Comparison of ENCODE assay signal across 8 mouse cellular contexts in genomic region chr2:152376345-152376741, GRCm38 (mm10). TPM values are rescaled to one million over a fixed set of nuclear protein-coding genes. Genes with fewer than 3 reads are reported as not detected.
DNase-seq lines count a peak whose midpoint lies in the region; ATAC-seq and TF ChIP-seq lines count a peak whose summit lies in the region.

TSS of gene Nrsn2 (minus strand) at chr2:152376638.

- no peak for DNase-seq in lung, embryonic 14.5 days
- DNase-seq in lung, adult 2 months, result no peak
- DNase-seq in left cerebral cortex, postnatal 25 days (ENCODE audit: low spot score in 2 of 2), result peak; percentile 41 to 51
- peak; percentile 38 for DNase-seq in right cerebral cortex, postnatal 14 days
- no peak for DNase-seq in lung, postnatal 14 days
- DNase-seq in cerebellum, postnatal 25 days, result no peak
- no peak for DNase-seq in gastrocnemius, adult 8-10 months (ENCODE audit: low spot score in 2 of 2)

- peaks cover 22% of the 10 kb centered on the region for H3K27me3 ChIP-seq in lung, embryonic 14.5 days (ENCODE audit: insufficient read depth, low read length)
- H3K27me3 ChIP-seq in forebrain, embryonic 16.5 days (replicated peaks; ENCODE audit: control insufficient read depth, insufficient read depth, low read length), result no peaks in the 10 kb centered on the region

- 4% methylated on average over 16 of the region's 16 CpGs for WGBS in lung, embryonic 14.5 days
- 11% methylated on average over 16 of the region's 16 CpGs for WGBS in lung, adult 2 months
- 2% methylated on average over 15 of the region's 16 CpGs for WGBS in forebrain, embryonic 16.5 days

- no peak for TF ChIP-seq POLR2A in lung, adult 2 months (IDR thresholded peaks at IDR 0.05; ENCODE audit: borderline replicate concordance, extremely low read depth, low read depth, low read length)

- no peak within 1 kb of the TSS for H3K27ac ChIP-seq in lung, embryonic 14.5 days (ENCODE audit: low read depth)
- H3K27ac ChIP-seq in forebrain, embryonic 16.5 days (ENCODE audit: low read length), result peak within 1 kb of the TSS; percentile 72

- no peak within 1 kb of the TSS for H3K4me3 ChIP-seq in lung, embryonic 14.5 days (ENCODE audit: low read depth, low read length)
- H3K4me3 ChIP-seq in lung, adult 2 months (replicated peaks; ENCODE audit: extremely low read depth, low read depth, low read length), result no peak within 1 kb of the TSS
- peak within 1 kb of the TSS; percentile 38 for H3K4me3 ChIP-seq in forebrain, embryonic 16.5 days (replicated peaks; ENCODE audit: low read length)

- H3K36me3 ChIP-seq in lung, embryonic 14.5 days (ENCODE audit: insufficient read depth), result no peaks in the 10 kb centered on the region
- no peaks in the 10 kb centered on the region for H3K36me3 ChIP-seq in forebrain, embryonic 16.5 days (ENCODE audit: control insufficient read depth, insufficient read depth)

- intact Hi-C loops in left cerebral cortex, postnatal 25 days (cut with DNase I), result no loop called here

- TF ChIP-seq CTCF in lung, embryonic 14.5 days (IDR thresholded peaks at IDR 0.05; ENCODE audit: low read depth), result no peak
- no peak for TF ChIP-seq CTCF in lung, adult 2 months (IDR thresholded peaks at IDR 0.05; ENCODE audit: insufficient read depth, low read length)

- peak within 1 kb of the TSS; percentile 35; the same call in 1 of the 2 replicates for H3K4me2 ChIP-seq in lung, embryonic 14.5 days
- peak within 1 kb of the TSS; percentile 52 for H3K4me2 ChIP-seq in forebrain, embryonic 16.5 days (ENCODE audit: low read length)

- peak; percentile 45; the same call in 1 of the 2 replicates for ATAC-seq in lung, embryonic 14.5 days (ENCODE audit: insufficient read depth)
- ATAC-seq in forebrain, embryonic 16.5 days, result peak; percentile 73

- no peak within 1 kb of the TSS for H3K9ac ChIP-seq in lung, embryonic 14.5 days
- peak within 1 kb of the TSS; percentile 44 for H3K9ac ChIP-seq in forebrain, embryonic 16.5 days (replicated peaks; ENCODE audit: low read depth, low read length)

- H3K4me1 ChIP-seq in lung, embryonic 14.5 days (ENCODE audit: insufficient read depth), result 0 out of 2 replicates have a peak, but pooled peaks cover 5% of the 10 kb centered on the region
- H3K4me1 ChIP-seq in lung, adult 2 months (ENCODE audit: control insufficient read depth, insufficient read depth, low read length), result no peaks in the 10 kb centered on the region
- H3K4me1 ChIP-seq in forebrain, embryonic 16.5 days (replicated peaks; ENCODE audit: control insufficient read depth, insufficient read depth, low read length), result peaks cover 20% of the 10 kb centered on the region

- H3K9me3 ChIP-seq in lung, embryonic 14.5 days (ENCODE audit: low read depth, low read length), result no peaks in the 10 kb centered on the region
- no peaks in the 10 kb centered on the region for H3K9me3 ChIP-seq in forebrain, embryonic 16.5 days (ENCODE audit: control insufficient read depth, low read length)

RNA-seq across cellular contexts. Expression of gene Nrsn2, which starts in this region (rescaled TPM):
- polyA plus RNA-seq in lung, embryonic 14.5 days (2014; fragmentation: Nextera tagmentation; extraction: Ambion mirVana), result 0.26 TPM in 1 of 2 replicates, not detected in the other
- 0.17 TPM in 1 of 2 replicates, not detected in the other for polyA plus RNA-seq in lung, adult 2 months (2012; rRNA removed)
- 10.5 and 22.6 TPM in 2 replicates for polyA plus RNA-seq in forebrain, embryonic 16.5 days (2015; fragmentation: Nextera tagmentation; extraction: Ambion mirVana)
- total RNA-seq in left cerebral cortex, postnatal 25 days (2021), result 10 to 100 TPM; 73.5 to 90.0 TPM
- total RNA-seq in gastrocnemius, adult 8-10 months (2022), result under 1 TPM in 1 of 4 experiments, not detected in 3; 0.22 TPM

Comparison
In these comparisons a context has a peak if more than half of its experiments do, and no peak if none do; other contexts are left out.
1. RNA of gene Nrsn2 (total RNA-seq): 73.5 to 90.0 TPM in left cerebral cortex, postnatal 25 days; 0.22 TPM in gastrocnemius, adult 8-10 months; every median in the first group is over 10 times any median in the second.
2. Peak in ATAC-seq and H3K4me2 ChIP-seq in lung, embryonic 14.5 days; RNA of the gene not detected or under 1 TPM.
3. DNase-seq: peak in left cerebral cortex, postnatal 25 days (2 of 2) and right cerebral cortex, postnatal 14 days (single experiment); none in lung, embryonic 14.5 days (single experiment), lung, adult 2 months (single experiment), lung, postnatal 14 days (single experiment), cerebellum, postnatal 25 days (0 of 2) and gastrocnemius, adult 8-10 months (0 of 2).